Comparison of ENCODE assay signal across 9 mouse cellular contexts in genomic region chr2:76367188-76367922, GRCm38 (mm10). TPM values are rescaled to one million over a fixed set of nuclear protein-coding genes. Genes with fewer than 3 reads are reported as not detected.
DNase-seq lines count a peak whose midpoint lies in the region; ATAC-seq and TF ChIP-seq lines count a peak whose summit lies in the region.
"Had no signal": no experiment of that assay in that cellular context is flagged by ENCODE, and none has a peak within 500 bp of the region (broad histone marks: within the 10 kb centered on the region; RNA-seq: fewer than 3 reads in every experiment).

No protein-coding gene starts in this region.

- H3K27ac ChIP-seq in neural tube, embryonic 15.5 days (replicated peaks) = no peak overlapping the region
- no peak overlapping the region for H3K27ac ChIP-seq in liver, adult 2 months (replicated peaks; ENCODE audit: insufficient read depth, low read depth, low read length)
- H3K27ac ChIP-seq: heart, embryonic 15.5 days had no signal

- DNase-seq in neural tube, embryonic 10.5 days (ENCODE audit: extremely low spot score, low spot score) = peak; percentile 74
- peak; percentile 91 for DNase-seq in brain, embryonic 14.5 days (ENCODE audit: low read depth)
- DNase-seq in forelimb bud, embryonic 11.5 days (ENCODE audit: low read depth, low spot score) = peak; percentile 77
- DNase-seq in kidney, adult 9 months = peak; percentile 88
- DNase-seq in liver, adult 2 months (ENCODE audit: extremely low read depth, low read depth, low spot score) = peak; percentile 82
- DNase-seq in retina, postnatal 7 days (ENCODE audit: low read depth, low spot score) = peak; percentile 73
- DNase-seq in thymus, postnatal 4 days = peak; percentile 93

- no peak for ATAC-seq in neural tube, embryonic 15.5 days (ENCODE audit: low FRiP score)

- H3K9ac ChIP-seq in neural tube, embryonic 15.5 days (replicated peaks) = no peak overlapping the region
- H3K9ac ChIP-seq in liver, adult 2 months (ENCODE audit: low read depth, low read length) = no peak overlapping the region
- H3K9ac ChIP-seq: heart, embryonic 15.5 days had no signal

- no peak overlapping the region for H3K4me3 ChIP-seq in neural tube, embryonic 15.5 days (replicated peaks)
- peak overlapping the region; percentile 5; the same call in 1 of the 2 replicates for H3K4me3 ChIP-seq in liver, adult 2 months (ENCODE audit: insufficient read depth, low read depth, low read length)
- H3K4me3 ChIP-seq: heart, embryonic 15.5 days had no signal

- H3K4me2 ChIP-seq in neural tube, embryonic 15.5 days = no peak overlapping the region
- H3K4me2 ChIP-seq: heart, embryonic 15.5 days had no signal

- peaks cover 17% of the 10 kb centered on the region for H3K4me1 ChIP-seq in neural tube, embryonic 15.5 days
- H3K4me1 ChIP-seq in liver, adult 2 months (ENCODE audit: control insufficient read depth, insufficient read depth, low read length) = peaks cover 2% of the 10 kb centered on the region; the same call in 1 of the 2 replicates

- peaks cover 5% of the 10 kb centered on the region; the same call in 1 of the 2 replicates for H3K36me3 ChIP-seq in neural tube, embryonic 15.5 days
- no peaks in the 10 kb centered on the region for H3K36me3 ChIP-seq in liver, adult 2 months (ENCODE audit: control insufficient read depth, insufficient read depth, low read length)
- H3K36me3 ChIP-seq: heart, embryonic 15.5 days had no signal

- no peaks in the 10 kb centered on the region for H3K27me3 ChIP-seq in neural tube, embryonic 15.5 days (replicated peaks)
- H3K27me3 ChIP-seq in liver, adult 2 months (ENCODE audit: control insufficient read depth, insufficient read depth, low read length) = no peaks in the 10 kb centered on the region
- H3K27me3 ChIP-seq: heart, embryonic 15.5 days had no signal

- WGBS in neural tube, embryonic 15.5 days = 18% methylated on average over 9 of the region's 9 CpGs
- 11% methylated on average over 9 of the region's 9 CpGs for WGBS in liver, adult 2 months

- peak; percentile 79 for TF ChIP-seq CTCF in brain, embryonic 14.5 days (IDR thresholded peaks at IDR 0.05; ENCODE audit: borderline replicate concordance, extremely low read depth, insufficient read depth, insufficient read length)
- peak; percentile 59 for TF ChIP-seq CTCF in liver, adult 2 months (IDR thresholded peaks at IDR 0.05; ENCODE audit: low read depth, low read length)

- H3K9me3 ChIP-seq in neural tube, embryonic 15.5 days (replicated peaks) = no peaks in the 10 kb centered on the region
- H3K9me3 ChIP-seq: heart, embryonic 15.5 days had no signal

- H3K79me2 ChIP-seq in liver, adult 2 months (ENCODE audit: control insufficient read depth, insufficient read depth, low read length) = peaks cover 5% of the 10 kb centered on the region; the same call in 1 of the 2 replicates

- TF ChIP-seq POLR2A in brain, embryonic 14.5 days (IDR thresholded peaks at IDR 0.05; ENCODE audit: borderline replicate concordance, extremely low read depth, insufficient read depth, insufficient read length, poor library complexity, severe bottlenecking) = no peak
- no peak for TF ChIP-seq POLR2A in liver, adult 2 months (IDR thresholded peaks at IDR 0.05; ENCODE audit: extremely low read depth, insufficient read depth, low read length)

RNA-seq across cellular contexts. Expression of gene Rbm45, which starts 2.4 kb away (rescaled TPM):
- 15.2 and 17.6 TPM in 2 replicates for polyA plus RNA-seq in neural tube, embryonic 15.5 days (2015; fragmentation: Nextera tagmentation; extraction: Ambion mirVana)
- 34.7 and 38.5 TPM in 2 replicates for polyA plus RNA-seq in brain, embryonic 14.5 days (2012; rRNA removed)
- total RNA-seq in liver, adult 2 months (2014; rRNA removed) = 10.0 and 12.3 TPM in 2 replicates
- 4.8 and 5.2 TPM in 2 replicates for polyA plus RNA-seq in liver, adult 2 months (2012; rRNA removed)

RNA-seq across cellular contexts. Expression of gene Cyct, which starts 7.1 kb away (rescaled TPM):
- polyA plus RNA-seq in neural tube, embryonic 15.5 days (2015; fragmentation: Nextera tagmentation; extraction: Ambion mirVana) = 0.33 TPM in 1 of 2 replicates, not detected in the other
- polyA plus RNA-seq in brain, embryonic 14.5 days (2012; rRNA removed) = not detected in 2 replicates
- not detected in 2 replicates for total RNA-seq in liver, adult 2 months (2014; rRNA removed)
- polyA plus RNA-seq in liver, adult 2 months (2012; rRNA removed) = not detected in 2 replicates

RNA-seq across cellular contexts. Expression of gene Pde11a, which starts 28.8 kb away (rescaled TPM):
- 2.9 and 3.1 TPM in 2 replicates for polyA plus RNA-seq in neural tube, embryonic 15.5 days (2015; fragmentation: Nextera tagmentation; extraction: Ambion mirVana)
- polyA plus RNA-seq in brain, embryonic 14.5 days (2012; rRNA removed) = 0.37 and 0.53 TPM in 2 replicates
- total RNA-seq in liver, adult 2 months (2014; rRNA removed) = 0.07 TPM in 1 of 2 replicates, not detected in the other
- polyA plus RNA-seq in liver, adult 2 months (2012; rRNA removed) = not detected in 2 replicates

RNA-seq across cellular contexts. Expression of gene Osbpl6, which starts 39.0 kb away (rescaled TPM):
- polyA plus RNA-seq in neural tube, embryonic 15.5 days (2015; fragmentation: Nextera tagmentation; extraction: Ambion mirVana) = 35.1 and 35.9 TPM in 2 replicates
- 13.2 and 18.4 TPM in 2 replicates for polyA plus RNA-seq in brain, embryonic 14.5 days (2012; rRNA removed)
- 0.09 and 0.27 TPM in 2 replicates for total RNA-seq in liver, adult 2 months (2014; rRNA removed)
- polyA plus RNA-seq in liver, adult 2 months (2012; rRNA removed) = 0.12 and 0.44 TPM in 2 replicates
